Mouse (Mus musculus): ENCODE measurements at regions not wholly inside any gene's neighbourhood (a gene's known extent, or its start where the extent isn't known, plus 50 kb on each side); places are given as distances from the start of the nearest gene placed in this dataset.

DNA sequence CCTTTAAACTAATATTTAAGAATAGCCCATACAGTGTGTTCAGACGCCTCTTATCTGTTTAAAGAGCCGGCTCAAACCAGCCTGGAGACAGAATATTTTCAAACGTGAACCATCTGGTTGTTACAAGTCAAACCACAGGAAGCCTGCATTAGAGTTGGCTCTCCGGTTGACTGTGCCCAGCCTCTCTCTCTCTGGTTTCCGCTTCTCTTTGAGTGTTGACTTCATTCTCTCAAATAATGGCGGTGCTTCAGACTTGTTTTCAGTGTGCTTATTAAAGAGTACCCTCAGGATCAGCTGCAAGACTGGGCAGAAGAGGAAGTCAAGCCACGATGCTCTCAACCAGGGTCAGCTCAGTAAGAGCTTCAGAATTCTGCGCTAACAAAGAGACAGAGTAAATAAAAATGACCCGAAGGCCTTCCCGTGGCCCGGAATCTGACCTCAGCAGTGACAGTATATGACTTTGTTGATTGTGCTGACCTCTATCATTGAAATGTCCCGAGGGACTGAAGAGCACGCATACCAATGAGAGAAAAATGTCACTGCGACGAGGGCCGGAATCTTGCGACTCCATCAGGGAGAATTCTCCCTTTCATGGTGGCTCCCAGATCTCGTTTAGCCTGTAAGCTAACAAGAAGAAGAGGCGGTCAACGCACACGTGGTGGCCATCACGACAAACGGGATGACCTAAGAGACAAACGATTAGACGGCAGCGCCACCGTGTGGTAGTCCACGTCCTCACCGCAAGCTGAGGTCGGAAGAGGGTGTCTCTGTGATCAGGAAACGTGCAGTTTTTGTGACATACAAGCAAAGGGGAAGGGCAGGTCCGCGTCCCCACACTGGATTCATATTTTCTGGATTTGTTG, 55.3 kb upstream of the Cpsf6 start:
- WGBS = 12% methylated on average over 33 of the region's 33 CpGs
- peaks cover 9% of the 10 kb centered on the region for H3K4me1 ChIP-seq (ENCODE audit: control insufficient read depth, insufficient read depth, low read length)
- no peak overlapping the region; the same call in 1 of the 2 replicates for H3K27ac ChIP-seq (ENCODE audit: low read length)
- H3K4me3 ChIP-seq (ENCODE audit: low read length) = peak overlapping the region; percentile 31
- H3K9ac ChIP-seq (ENCODE audit: low read length) = peak overlapping the region; percentile 6; the same call in 1 of the 2 replicates
- H3K9me3 ChIP-seq (replicated peaks; ENCODE audit: control insufficient read depth, low read length) = no peaks in the 10 kb centered on the region; the same call in 1 of the 2 replicates
- peaks cover 9% of the 10 kb centered on the region for H3K27me3 ChIP-seq (ENCODE audit: control insufficient read depth, insufficient read depth, low read length)
- peak overlapping the region; percentile 60 for H3K4me2 ChIP-seq (ENCODE audit: low read depth, low read length)
- H3K36me3 ChIP-seq (ENCODE audit: control insufficient read depth, insufficient read depth) = no peaks in the 10 kb centered on the region
- peak; percentile 80 for ATAC-seq (replicated peaks; ENCODE audit: extremely low read depth, insufficient read depth, low FRiP score)

GRCm38 (mm10) chr10:117434293-117434842, 54.6 kb upstream of the Cpsf6 start:
- Histone ChIP-seq H3K27ac (ENCODE audit: low read length) (no peak overlapping the region; the same call in 1 of the 2 replicates), H3K4me2 (ENCODE audit: low read depth, low read length) (no peak overlapping the region), H3K4me3 (ENCODE audit: low read length) (no peak overlapping the region), H3K9me3 (replicated peaks; ENCODE audit: control insufficient read depth, low read length) (no peaks in the 10 kb centered on the region), H3K4me1 (ENCODE audit: control insufficient read depth, insufficient read depth, low read length) (peaks cover 9% of the 10 kb centered on the region), H3K9ac (ENCODE audit: low read length) (no peak overlapping the region), H3K36me3 (ENCODE audit: control insufficient read depth, insufficient read depth) (no peaks in the 10 kb centered on the region), H3K27me3 (ENCODE audit: control insufficient read depth, insufficient read depth, low read length) (peaks cover 9% of the 10 kb centered on the region)
- no peak for ATAC-seq (replicated peaks; ENCODE audit: extremely low read depth, insufficient read depth, low FRiP score)
- 95% methylated on average over 8 of the region's 8 CpGs for WGBS

DNA sequence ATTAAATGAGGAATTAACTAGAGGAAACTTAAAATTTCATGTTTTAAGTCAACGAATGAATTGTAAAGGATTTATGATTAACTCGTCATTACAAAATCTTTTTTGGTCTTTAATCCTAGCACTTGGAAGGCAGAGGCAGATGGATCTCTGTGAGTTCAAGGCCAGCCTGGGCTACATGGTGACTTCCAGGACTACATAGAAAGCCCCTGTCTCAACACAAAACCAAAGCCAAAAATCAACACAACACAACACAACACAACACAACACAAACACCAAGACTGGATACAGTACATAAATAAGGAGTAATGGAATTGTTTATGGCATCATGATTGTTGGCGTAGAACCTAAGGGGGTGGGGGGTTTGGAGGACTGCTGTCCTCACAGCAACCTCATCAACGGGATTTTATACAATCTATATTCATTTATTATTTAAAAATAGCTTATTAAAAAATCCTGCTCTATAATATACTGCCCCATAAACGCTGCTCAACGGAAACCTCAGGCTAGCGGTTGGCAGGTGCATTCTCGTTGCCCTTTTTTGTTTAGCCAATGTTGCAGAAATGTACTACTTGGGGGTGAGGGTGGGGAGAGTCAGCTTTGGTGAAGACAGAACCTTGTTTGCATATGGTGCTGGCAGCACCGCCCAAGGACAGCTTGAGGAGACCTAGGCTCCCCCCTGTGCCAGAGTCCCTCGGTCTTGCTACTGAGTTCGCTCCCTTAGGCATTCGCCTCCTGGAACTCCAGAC, 53.9 kb upstream of the Cpsf6 start:
- Histone ChIP-seq H3K9me3 (replicated peaks; ENCODE audit: control insufficient read depth, low read length) (no peaks in the 10 kb centered on the region), H3K4me1 (ENCODE audit: control insufficient read depth, insufficient read depth, low read length) (peaks cover 9% of the 10 kb centered on the region), H3K27me3 (ENCODE audit: control insufficient read depth, insufficient read depth, low read length) (peaks cover 9% of the 10 kb centered on the region), H3K9ac (ENCODE audit: low read length) (no peak overlapping the region), H3K4me2 (ENCODE audit: low read depth, low read length) (no peak overlapping the region), H3K36me3 (ENCODE audit: control insufficient read depth, insufficient read depth) (no peaks in the 10 kb centered on the region), H3K27ac (ENCODE audit: low read length) (no peak overlapping the region), H3K4me3 (ENCODE audit: low read length) (no peak overlapping the region)
- no peak for ATAC-seq (replicated peaks; ENCODE audit: extremely low read depth, insufficient read depth, low FRiP score)
- 90% methylated on average over 12 of the region's 12 CpGs for WGBS

DNA sequence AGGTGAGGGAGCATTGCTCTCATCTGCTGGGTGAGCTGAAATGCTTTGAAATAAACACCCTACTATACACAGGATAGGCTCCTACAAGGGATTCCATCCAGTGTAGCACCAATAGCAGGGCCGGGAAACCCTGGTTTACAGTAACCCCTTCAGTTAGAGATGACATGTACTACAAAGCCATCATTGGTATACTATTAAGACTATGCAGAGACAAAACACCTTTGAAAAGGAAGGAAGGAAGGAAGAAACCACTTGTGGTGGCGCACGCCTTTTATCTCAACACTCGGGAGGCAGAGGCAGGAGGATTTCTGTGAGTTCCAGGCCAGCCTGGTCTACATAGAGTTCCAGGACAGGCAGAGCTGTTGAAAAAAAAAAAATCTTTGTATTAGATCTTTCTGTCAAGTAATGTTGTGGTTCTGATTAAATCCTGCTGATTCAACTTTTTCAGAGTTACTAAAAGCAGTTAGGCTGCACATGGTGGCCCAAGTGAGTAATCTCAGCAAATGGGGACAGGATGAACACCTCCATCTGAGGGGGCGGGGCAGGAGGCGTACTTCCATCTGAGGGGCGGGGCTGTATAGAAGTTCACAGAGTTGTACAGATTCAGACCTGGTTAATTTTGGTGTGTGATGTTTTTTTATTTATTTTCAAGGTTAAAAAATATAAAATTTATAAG, 53.2 kb upstream of the Cpsf6 start:
- Histone ChIP-seq H3K4me1 (ENCODE audit: control insufficient read depth, insufficient read depth, low read length) (peaks cover 9% of the 10 kb centered on the region), H3K4me2 (ENCODE audit: low read depth, low read length) (peak overlapping the region; percentile 60), H3K36me3 (ENCODE audit: control insufficient read depth, insufficient read depth) (no peaks in the 10 kb centered on the region), H3K4me3 (ENCODE audit: low read length) (peak overlapping the region; percentile 39; the same call in 1 of the 2 replicates), H3K9me3 (replicated peaks; ENCODE audit: control insufficient read depth, low read length) (no peaks in the 10 kb centered on the region), H3K27me3 (ENCODE audit: control insufficient read depth, insufficient read depth, low read length) (peaks cover 9% of the 10 kb centered on the region), H3K27ac (ENCODE audit: low read length) (no peak overlapping the region), H3K9ac (ENCODE audit: low read length) (no peak overlapping the region; the same call in 1 of the 2 replicates)
- no peak for ATAC-seq (replicated peaks; ENCODE audit: extremely low read depth, insufficient read depth, low FRiP score)
- 91% methylated on average over 7 of the region's 7 CpGs for WGBS

- no peak overlapping the region for H3K27ac ChIP-seq (ENCODE audit: low read length)
- no peaks in the 10 kb centered on the region for H3K9me3 ChIP-seq (replicated peaks; ENCODE audit: control insufficient read depth, low read length)
- H3K27me3 ChIP-seq (ENCODE audit: control insufficient read depth, insufficient read depth, low read length) = peaks cover 9% of the 10 kb centered on the region
- H3K9ac ChIP-seq (ENCODE audit: low read length) = peak overlapping the region; percentile 31; the same call in 1 of the 2 replicates
- H3K4me1 ChIP-seq (ENCODE audit: control insufficient read depth, insufficient read depth, low read length) = peaks cover 9% of the 10 kb centered on the region
- WGBS = 8% methylated on average over 21 of the region's 21 CpGs
- H3K4me3 ChIP-seq (ENCODE audit: low read length) = peak overlapping the region; percentile 39
- no peak; the same call in 1 of the 2 replicates for ATAC-seq (replicated peaks; ENCODE audit: extremely low read depth, insufficient read depth, low FRiP score)
- H3K36me3 ChIP-seq (ENCODE audit: control insufficient read depth, insufficient read depth) = no peaks in the 10 kb centered on the region
- peak overlapping the region; percentile 60 for H3K4me2 ChIP-seq (ENCODE audit: low read depth, low read length)
Measured at GRCm38 (mm10) chr10:117432415-117432814, 52.6 kb upstream of the Cpsf6 start.

DNA sequence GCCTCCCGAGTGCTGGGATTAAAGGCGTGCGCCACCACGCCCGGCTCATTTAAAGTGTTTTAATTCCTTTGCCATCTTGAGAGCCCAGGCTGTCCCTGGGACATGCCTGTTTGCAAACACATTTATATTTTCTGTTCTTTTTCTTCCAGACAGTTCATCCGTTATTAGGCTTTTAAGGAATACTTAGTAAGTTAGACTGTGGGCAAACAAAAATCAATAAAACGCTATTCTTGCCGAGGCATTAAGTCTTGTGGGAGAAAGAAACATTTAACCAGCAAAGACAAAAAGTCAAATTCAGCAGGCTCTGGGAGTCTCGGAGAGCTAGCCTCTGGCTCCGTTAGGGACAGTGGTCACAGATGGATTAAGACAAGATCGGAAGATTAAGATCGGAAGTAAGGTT, 52.0 kb upstream of the Cpsf6 start:
- no peaks in the 10 kb centered on the region for H3K9me3 ChIP-seq (replicated peaks; ENCODE audit: control insufficient read depth, low read length)
- H3K9ac ChIP-seq (ENCODE audit: low read length) = no peak overlapping the region
- H3K4me1 ChIP-seq (ENCODE audit: control insufficient read depth, insufficient read depth, low read length) = peaks cover 9% of the 10 kb centered on the region
- H3K4me3 ChIP-seq (ENCODE audit: low read length) = no peak overlapping the region; the same call in 1 of the 2 replicates
- 70% methylated on average over 12 of the region's 12 CpGs for WGBS
- H3K27ac ChIP-seq (ENCODE audit: low read length) = no peak overlapping the region
- H3K4me2 ChIP-seq (ENCODE audit: low read depth, low read length) = peak overlapping the region; percentile 60
- no peak for ATAC-seq (replicated peaks; ENCODE audit: extremely low read depth, insufficient read depth, low FRiP score)
- peaks cover 9% of the 10 kb centered on the region for H3K27me3 ChIP-seq (ENCODE audit: control insufficient read depth, insufficient read depth, low read length)
- no peaks in the 10 kb centered on the region for H3K36me3 ChIP-seq (ENCODE audit: control insufficient read depth, insufficient read depth)

- H3K4me2 ChIP-seq (ENCODE audit: low read depth, low read length) = no peak overlapping the region
- 67% methylated on average over 3 of the region's 3 CpGs for WGBS
Measured at GRCm38 (mm10) chr10:117431086-117431619, 51.3 kb upstream of the Cpsf6 start.

GRCm38 (mm10) chr10:117430224-117430884, 50.5 kb upstream of the Cpsf6 start:
- Histone ChIP-seq H3K27me3 (ENCODE audit: control insufficient read depth, insufficient read depth, low read length) (peaks cover 2% of the 10 kb centered on the region; the same call in 1 of the 2 replicates), H3K9ac (ENCODE audit: low read length) (no peak overlapping the region), H3K4me3 (ENCODE audit: low read length) (no peak overlapping the region), H3K4me1 (ENCODE audit: control insufficient read depth, insufficient read depth, low read length) (peaks cover 4% of the 10 kb centered on the region; the same call in 1 of the 2 replicates), H3K36me3 (ENCODE audit: control insufficient read depth, insufficient read depth) (no peaks in the 10 kb centered on the region), H3K9me3 (replicated peaks; ENCODE audit: control insufficient read depth, low read length) (no peaks in the 10 kb centered on the region), H3K4me2 (ENCODE audit: low read depth, low read length) (no peak overlapping the region), H3K27ac (ENCODE audit: low read length) (no peak overlapping the region)
- ATAC-seq (replicated peaks; ENCODE audit: extremely low read depth, insufficient read depth, low FRiP score) = no peak
- 82% methylated on average over 5 of the region's 5 CpGs for WGBS

More at GRCm38 (mm10) chr10:117431086-117431619, 51.3 kb upstream of the Cpsf6 start:
- peaks cover 9% of the 10 kb centered on the region for H3K4me1 ChIP-seq (ENCODE audit: control insufficient read depth, insufficient read depth, low read length)
- H3K36me3 ChIP-seq (ENCODE audit: control insufficient read depth, insufficient read depth) = no peaks in the 10 kb centered on the region
- H3K4me3 ChIP-seq (ENCODE audit: low read length) = no peak overlapping the region
- no peak for ATAC-seq (replicated peaks; ENCODE audit: extremely low read depth, insufficient read depth, low FRiP score)
- H3K27me3 ChIP-seq (ENCODE audit: control insufficient read depth, insufficient read depth, low read length) = peaks cover 8% of the 10 kb centered on the region
- H3K27ac ChIP-seq (ENCODE audit: low read length) = no peak overlapping the region
- H3K9me3 ChIP-seq (replicated peaks; ENCODE audit: control insufficient read depth, low read length) = no peaks in the 10 kb centered on the region
- H3K9ac ChIP-seq (ENCODE audit: low read length) = no peak overlapping the region

Measured in heart, embryonic 16.5 days (tissue).